Mouse (Mus musculus) G1E (cell line): ENCODE measurements around the gene Ddx59. TPM values are rescaled to one million over a fixed set of nuclear protein-coding genes. Genes with fewer than 3 reads are reported as not detected.

Experiments
- ATAC-seq: 2 replicates; pipeline ENCODE4 v1.8.0; 2016; ENCODE audit warnings: mild to moderate bottlenecking; ENCODE audit not compliant: insufficient number of reproducible peaks, poor library complexity, low FRiP score, severe bottlenecking; ENCODE audit errors: extremely low read depth
- DNase-seq: peaks from one replicate; pipeline ENCODE4 v3.0.0; 2012; ENCODE audit warnings: low spot score
- H3K27me3 ChIP-seq: 2 replicates; pipeline ENCODE4 v1.6.1; 2012; ENCODE audit warnings: mild to moderate bottlenecking, low read length, inconsistent platforms; ENCODE audit not compliant: insufficient read depth
- H3K36me3 ChIP-seq: replicated peaks from 2 replicates; pipeline ENCODE3; 2012; ENCODE audit warnings: mild to moderate bottlenecking, inconsistent platforms
- H3K4me1 ChIP-seq: 2 replicates; pipeline ENCODE4 v1.6.1; 2012; ENCODE audit warnings: low read depth, low read length, inconsistent platforms, mixed read lengths; ENCODE audit not compliant: insufficient read depth
- H3K4me3 ChIP-seq: 2 replicates; pipeline ENCODE4 v1.5.1; 2012; ENCODE audit warnings: low read depth, mild to moderate bottlenecking, inconsistent platforms, low read length, moderate library complexity, mixed read lengths
- H3K9me3 ChIP-seq: replicated peaks from 2 replicates; pipeline ENCODE4 v1.6.1; 2012; ENCODE audit warnings: inconsistent platforms
- CTCF ChIP-seq: IDR thresholded peaks from 2 replicates; pipeline ENCODE4 v1.5.1; 2012; ENCODE audit warnings: low read depth, low read length, inconsistent platforms, mixed read lengths
- GATA1 ChIP-seq: IDR thresholded peaks from 2 replicates; pipeline ENCODE4 v1.6.1; 2012; ENCODE audit warnings: borderline replicate concordance, low read length, inconsistent platforms, mixed read lengths
- GATA2 ChIP-seq: IDR thresholded peaks from 2 replicates; pipeline ENCODE4 v1.6.1; 2012; ENCODE audit warnings: low read depth, low read length, inconsistent platforms, borderline replicate concordance
- POLR2AphosphoS5 ChIP-seq: IDR thresholded peaks from 2 replicates; pipeline ENCODE4 v1.6.1; 2012; ENCODE audit warnings: low read depth, low read length, inconsistent platforms; ENCODE audit not compliant: insufficient replicate concordance
- TAL1 ChIP-seq: conservative IDR thresholded peaks from 2 replicates; pipeline ENCODE4 v1.6.1; 2012; ENCODE audit warnings: low read depth, low read length, inconsistent platforms, mixed read lengths
- polyA plus RNA-seq: library from polyadenylated mRNA; stranded (reverse); fragments of >175 nt; gene quantifications from 2 replicates; pipeline ENCODE4 v1.2.3, GENCODE M21; 2012
- total RNA-seq, 2 experiments: library from RNA; stranded (forward) in 1 of 2; stranded (reverse) in 1 of 2; fragments of 200-1000 nt in 1 of 2; fragments of >200 nt in 1 of 2; fragmentation: Nextera tagmentation in 1 of 2; gene quantifications; 2 replicates each; pipeline ENCODE4 v1.2.3; 2014 to 2017

Ddx59 gene
- total and polyA plus RNA-seq, 3 experiments, result 2.7 to 26.8 (median 24.3) TPM

- TF ChIP-seq POLR2AphosphoS5 (no peak), GATA1 (no peak), TAL1 (no peak), CTCF (no peak), GATA2 (no peak)
- peak; percentile 100 for ATAC-seq
- peaks cover 6% of the 10 kb centered on the region for H3K27me3 ChIP-seq
- H3K4me3 ChIP-seq, result peak within 1 kb of the TSS; percentile 81
- H3K9me3 ChIP-seq, result no peaks in the 10 kb centered on the region
- peak; percentile 98 for DNase-seq
- H3K4me1 ChIP-seq, result peaks cover 42% of the 10 kb centered on the region
- H3K36me3 ChIP-seq, result peaks cover 37% of the 10 kb centered on the region
These were observed 51.2 kb downstream of the Ddx59 start, which contains the start of gene Kif14 for GRCm38 (mm10) chr1:136466143-136466811. Kif14 (plus strand) TSS chr1:136466343.

- Histone ChIP-seq H3K36me3 (peaks cover 67% of the 10 kb centered on the region), H3K9me3 (no peaks in the 10 kb centered on the region), H3K27me3 (no peaks in the 10 kb centered on the region), H3K4me3 (no peak overlapping the region; the same call in 1 of the 2 replicates), H3K4me1 (peaks cover 39% of the 10 kb centered on the region)
- TF ChIP-seq GATA1, result no peak
- TF ChIP-seq GATA2, result no peak
- TF ChIP-seq POLR2AphosphoS5, result no peak
- TF ChIP-seq CTCF, result no peak
- no peak for TF ChIP-seq TAL1
- no peak for ATAC-seq
- no peak for DNase-seq
These were observed 54.3 kb downstream of the Ddx59 start for GRCm38 (mm10) chr1:136469408-136469807.

- H3K4me1 ChIP-seq, result peaks cover 39% of the 10 kb centered on the region
- DNase-seq (no peak), ATAC-seq (no peak)
- H3K36me3 ChIP-seq, result peaks cover 76% of the 10 kb centered on the region
- H3K4me3 ChIP-seq, result no peak overlapping the region
- no peaks in the 10 kb centered on the region for H3K27me3 ChIP-seq
- H3K9me3 ChIP-seq, result no peaks in the 10 kb centered on the region
- TF ChIP-seq GATA2 (no peak), TAL1 (no peak)
These were observed 55.4 kb downstream of the Ddx59 start for GRCm38 (mm10) chr1:136470471-136470870.

Other genes starting within 250 kb of the Ddx59 start
- not detected in 2 replicates for gene Mroh3, start 202.4 kb upstream of the Ddx59 start, total RNA-seq (2014; fragmentation: Nextera tagmentation)
- 0.27 TPM in 1 of 2 replicates, not detected in the other for gene Mroh3, start 202.4 kb upstream of the Ddx59 start, total RNA-seq (2017)
- not detected in 2 replicates for gene Mroh3, start 202.4 kb upstream of the Ddx59 start, polyA plus RNA-seq
- not detected in 2 replicates for gene Inava, start 181.0 kb upstream of the Ddx59 start, total RNA-seq (2014; fragmentation: Nextera tagmentation)
- gene Inava, start 181.0 kb upstream of the Ddx59 start, total RNA-seq (2017), result 0.11 and 0.17 TPM in 2 replicates
- 0.13 and 0.21 TPM in 2 replicates for gene Inava, start 181.0 kb upstream of the Ddx59 start, polyA plus RNA-seq
- gene Gpr25, start 154.4 kb upstream of the Ddx59 start, total RNA-seq (2014; fragmentation: Nextera tagmentation), result not detected in 2 replicates
- not detected in 2 replicates for gene Gpr25, start 154.4 kb upstream of the Ddx59 start, total RNA-seq (2017)
- not detected in 2 replicates for gene Gpr25, start 154.4 kb upstream of the Ddx59 start, polyA plus RNA-seq
- 44.8 and 46.9 TPM in 2 replicates for gene Camsap2, start 69.2 kb upstream of the Ddx59 start, total RNA-seq (2014; fragmentation: Nextera tagmentation)
- gene Camsap2, start 69.2 kb upstream of the Ddx59 start, total RNA-seq (2017), result 35.9 and 40.5 TPM in 2 replicates
- 8.8 and 10.1 TPM in 2 replicates for gene Camsap2, start 69.2 kb upstream of the Ddx59 start, polyA plus RNA-seq
- gene Kif14, start 51.1 kb downstream of the Ddx59 start, total RNA-seq (2014; fragmentation: Nextera tagmentation), result 53.3 and 56.7 TPM in 2 replicates
- 29.5 and 33.9 TPM in 2 replicates for gene Kif14, start 51.1 kb downstream of the Ddx59 start, total RNA-seq (2017)
- 1.4 and 1.9 TPM in 2 replicates for gene Kif14, start 51.1 kb downstream of the Ddx59 start, polyA plus RNA-seq
- 48.9 and 56.3 TPM in 2 replicates for gene Zfp281, start 209.6 kb downstream of the Ddx59 start, total RNA-seq (2014; fragmentation: Nextera tagmentation)
- 37.2 and 40.6 TPM in 2 replicates for gene Zfp281, start 209.6 kb downstream of the Ddx59 start, total RNA-seq (2017)
- 17.2 and 22.4 TPM in 2 replicates for gene Zfp281, start 209.6 kb downstream of the Ddx59 start, polyA plus RNA-seq